Mouse (Mus musculus) adrenal gland, postnatal 14 days (tissue): ENCODE measurements around the gene Thra. TPM values are rescaled to one million over a fixed set of nuclear protein-coding genes. Genes with fewer than 3 reads are reported as not detected.

Experiments used
- DNase-seq: peaks from one replicate; pipeline ENCODE4 v3.0.0; 2021; ENCODE audit warnings: mixed read lengths
- total RNA-seq: library from RNA; stranded (reverse); gene quantifications from 2 replicates; pipeline ENCODE4 v1.2.3, GENCODE M21; 2021

The Thra gene
- total RNA-seq, 1 experiment from 2014 or later = 106 TPM

DNA sequence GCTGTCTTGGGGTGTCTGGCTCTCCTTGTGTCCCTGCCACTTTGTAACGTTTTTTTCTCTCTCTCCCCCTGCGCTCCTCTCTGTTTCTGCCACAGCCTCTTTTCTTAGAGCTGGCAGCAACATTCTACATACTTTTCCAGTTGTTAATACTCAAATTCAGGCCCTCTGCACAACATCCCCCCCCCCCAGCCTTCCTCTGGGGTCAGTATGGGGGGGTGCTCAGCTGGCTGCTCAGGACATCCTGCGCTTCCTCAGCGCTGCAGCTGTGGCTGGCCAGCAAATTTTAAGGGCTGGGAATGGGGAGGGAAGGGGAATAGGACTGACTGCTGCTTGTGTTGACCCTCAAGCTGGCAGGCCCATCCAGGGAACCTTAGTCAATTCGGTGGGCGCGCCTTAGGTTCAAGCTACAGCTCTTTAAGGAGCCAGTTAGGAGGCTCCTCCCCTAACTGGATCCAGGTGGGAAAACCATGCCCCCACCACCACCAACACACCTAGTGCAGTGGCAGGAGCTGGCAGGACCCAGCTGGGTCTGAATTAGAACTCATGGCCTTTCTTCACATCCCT lies 4.1 kb downstream of the Thra start:
- no peak for DNase-seq

DNA sequence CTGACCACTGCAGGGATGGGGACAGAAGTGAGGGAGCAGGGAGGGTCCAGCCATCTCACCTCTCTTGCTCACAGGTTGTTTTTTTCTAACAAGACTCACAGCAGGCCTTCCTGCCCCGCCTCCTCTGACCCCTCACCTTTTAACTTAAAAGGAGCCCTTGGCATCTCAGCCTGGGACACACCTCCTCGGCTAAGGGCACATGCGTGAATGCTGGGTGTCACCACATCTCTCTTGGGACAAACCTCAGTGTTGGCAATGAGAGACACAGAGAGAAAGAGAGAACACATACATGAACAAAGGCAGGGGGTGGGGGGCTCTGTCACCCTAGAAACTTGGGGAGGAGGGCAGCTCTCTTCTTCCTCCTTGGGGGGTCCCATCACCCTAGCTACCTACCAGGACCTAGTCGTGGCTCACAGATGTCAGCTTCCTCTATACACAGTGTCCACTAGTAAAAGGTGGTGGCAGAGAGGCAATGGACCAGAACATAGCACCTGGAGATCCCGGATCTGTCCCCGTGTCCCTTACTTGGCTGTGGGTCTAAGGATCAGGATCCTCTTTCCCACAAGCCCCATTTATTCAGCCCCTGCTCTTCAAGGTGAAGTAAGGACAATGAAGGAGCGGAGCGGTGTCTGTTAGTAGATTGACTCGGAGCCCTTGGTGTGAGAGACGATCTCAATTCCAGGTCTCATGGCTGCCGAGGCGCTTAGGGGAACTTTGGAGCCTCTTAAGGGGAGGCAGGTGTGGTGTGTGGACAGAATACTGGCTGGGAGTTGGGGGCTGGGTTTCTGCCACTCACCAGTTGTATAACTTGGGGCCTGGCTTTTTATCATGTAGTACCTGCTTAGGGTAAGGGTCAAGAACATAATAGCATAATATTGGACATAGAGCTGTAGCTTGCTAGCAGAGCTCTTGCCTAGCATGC lies 5.8 kb downstream of the Thra start:
- DNase-seq = peak; percentile 66

DNA sequence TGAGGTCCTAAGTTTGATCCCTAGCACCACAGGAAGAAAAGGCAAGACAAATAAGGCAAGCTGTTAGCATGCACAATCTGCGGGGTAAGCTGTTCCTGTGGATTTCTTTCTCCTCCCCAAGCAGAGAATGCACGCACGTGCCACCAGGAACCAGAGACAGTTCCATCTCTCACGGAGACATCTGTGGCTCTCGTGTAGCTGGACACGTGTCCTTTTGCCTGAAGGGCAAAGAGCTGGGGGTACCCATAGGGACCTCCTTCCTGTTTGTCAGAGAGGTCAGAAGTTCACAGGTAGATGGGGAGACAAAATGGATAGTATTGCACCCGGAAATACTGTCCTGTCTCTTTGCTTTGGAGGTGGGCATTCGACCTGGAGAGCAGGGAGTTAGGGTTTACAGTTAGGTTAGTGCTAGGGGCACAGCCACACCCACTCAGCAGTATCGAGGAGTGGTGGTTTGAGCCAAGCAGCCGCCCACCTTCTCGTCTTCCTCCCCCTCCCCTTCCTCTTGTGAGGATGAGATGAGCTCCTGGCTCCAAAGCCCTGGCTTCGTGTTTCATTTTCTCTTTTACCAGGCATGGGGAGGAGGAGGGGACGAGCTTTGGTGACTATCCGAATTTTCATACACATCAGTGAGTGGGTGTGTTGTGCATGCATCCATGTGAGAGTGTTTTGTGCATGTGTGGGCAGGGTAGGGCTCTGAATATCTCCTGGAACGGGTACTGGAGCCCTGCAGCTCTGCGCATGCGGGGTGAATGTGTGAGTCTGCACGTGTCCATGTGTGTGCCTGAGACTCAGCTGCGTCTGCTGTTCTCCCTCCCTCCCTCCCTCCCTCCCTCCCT lies 6.6 kb downstream of the Thra start:
- peak; percentile 91 for DNase-seq

DNA sequence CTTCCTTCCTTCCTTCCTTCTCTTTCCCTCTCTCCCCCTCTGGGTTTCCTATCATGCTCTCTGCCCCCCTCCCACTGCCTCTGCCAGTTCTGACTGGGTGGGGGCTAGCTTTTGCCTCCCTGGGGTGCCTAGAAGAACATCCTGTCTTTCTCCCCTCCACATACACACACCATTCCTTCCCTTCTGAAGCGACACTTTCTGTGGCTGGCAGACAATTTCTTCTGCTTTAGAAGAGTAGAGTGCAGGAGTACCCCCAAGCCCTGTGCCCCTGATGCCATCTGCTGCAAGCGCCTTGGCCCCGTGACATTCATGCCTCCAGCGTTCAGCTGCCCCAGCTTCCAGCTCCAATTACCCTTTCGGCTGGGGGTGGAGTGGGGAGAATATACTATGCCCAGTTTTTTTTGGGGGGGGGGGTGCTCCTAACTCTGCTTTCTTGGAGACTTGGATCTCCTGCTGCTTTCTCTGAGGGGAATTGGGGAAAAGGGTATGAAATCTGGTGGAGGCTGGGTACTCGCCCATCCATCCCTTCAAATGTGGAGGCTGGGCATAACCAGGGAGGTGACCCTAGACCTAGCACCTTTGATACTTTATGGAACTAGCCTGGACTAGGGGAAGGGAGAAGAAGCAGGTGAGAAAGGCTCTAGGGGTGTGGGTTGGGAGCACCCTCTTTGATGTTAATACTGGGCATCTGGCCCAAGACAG lies 7.5 kb downstream of the Thra start:
- DNase-seq = no peak

DNA sequence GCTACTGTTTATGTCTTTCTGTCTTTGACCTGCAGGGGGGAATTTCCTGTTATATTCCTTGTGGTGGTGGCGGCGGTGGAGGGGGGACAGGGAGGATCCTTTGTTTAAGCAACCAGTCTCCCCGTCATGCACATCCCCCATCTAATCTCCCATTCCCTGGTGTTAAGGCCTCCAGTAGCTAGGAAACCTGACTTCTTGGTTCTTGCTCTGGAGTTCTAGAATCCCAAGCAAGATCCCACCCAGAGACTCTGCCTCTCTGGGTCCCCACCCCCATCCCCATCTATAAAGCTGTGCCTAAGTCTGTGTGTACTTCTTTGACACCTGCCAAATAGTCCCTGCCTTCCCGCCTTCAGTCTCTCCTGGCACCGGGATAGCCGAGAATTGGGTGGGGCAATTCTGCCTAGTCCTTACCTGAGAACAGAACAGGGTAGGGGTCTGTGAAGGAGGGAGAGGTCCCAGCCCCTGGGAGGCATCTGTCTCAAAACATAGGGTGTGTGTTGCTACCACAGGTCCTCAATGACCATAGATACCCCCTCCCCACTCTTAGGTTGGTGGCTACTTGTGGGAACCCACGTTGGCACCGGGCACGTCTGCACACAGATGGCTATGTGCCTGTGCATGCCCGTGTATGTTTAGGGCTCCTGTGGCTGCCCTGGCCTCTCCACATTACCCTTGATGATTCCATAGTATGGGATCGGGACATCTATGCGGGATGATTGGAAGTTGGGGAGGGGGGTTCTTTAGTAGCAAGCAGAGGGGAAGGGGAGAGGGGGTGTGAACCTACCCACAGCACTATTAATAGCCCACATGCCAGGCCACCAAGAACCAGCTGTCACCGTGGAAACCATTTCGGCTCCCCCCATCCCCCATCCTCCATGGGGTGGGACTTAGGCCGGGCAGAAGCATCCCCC lies 8.3 kb downstream of the Thra start:
- peak; percentile 60 for DNase-seq

DNA sequence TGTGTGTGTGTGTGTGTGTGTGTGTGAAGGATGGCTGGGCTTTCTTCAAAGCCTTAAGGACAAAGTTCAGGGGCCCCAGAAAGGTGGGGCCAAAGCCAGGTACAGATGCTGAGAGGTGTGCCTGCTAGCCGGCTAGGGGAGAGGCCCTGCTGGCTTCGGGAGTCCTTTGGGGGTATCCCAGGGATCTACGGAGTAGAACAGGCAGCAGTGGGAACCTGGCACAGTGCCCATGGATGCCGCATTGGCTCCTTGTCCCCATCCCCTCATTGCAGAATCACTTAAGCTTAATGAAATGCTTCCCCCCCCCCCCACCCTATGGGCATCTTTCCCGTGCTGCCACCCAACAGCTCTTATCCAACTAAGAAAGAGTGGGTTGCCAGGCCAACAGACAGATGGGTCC lies 9.3 kb downstream of the Thra start:
- DNase-seq = no peak

DNA sequence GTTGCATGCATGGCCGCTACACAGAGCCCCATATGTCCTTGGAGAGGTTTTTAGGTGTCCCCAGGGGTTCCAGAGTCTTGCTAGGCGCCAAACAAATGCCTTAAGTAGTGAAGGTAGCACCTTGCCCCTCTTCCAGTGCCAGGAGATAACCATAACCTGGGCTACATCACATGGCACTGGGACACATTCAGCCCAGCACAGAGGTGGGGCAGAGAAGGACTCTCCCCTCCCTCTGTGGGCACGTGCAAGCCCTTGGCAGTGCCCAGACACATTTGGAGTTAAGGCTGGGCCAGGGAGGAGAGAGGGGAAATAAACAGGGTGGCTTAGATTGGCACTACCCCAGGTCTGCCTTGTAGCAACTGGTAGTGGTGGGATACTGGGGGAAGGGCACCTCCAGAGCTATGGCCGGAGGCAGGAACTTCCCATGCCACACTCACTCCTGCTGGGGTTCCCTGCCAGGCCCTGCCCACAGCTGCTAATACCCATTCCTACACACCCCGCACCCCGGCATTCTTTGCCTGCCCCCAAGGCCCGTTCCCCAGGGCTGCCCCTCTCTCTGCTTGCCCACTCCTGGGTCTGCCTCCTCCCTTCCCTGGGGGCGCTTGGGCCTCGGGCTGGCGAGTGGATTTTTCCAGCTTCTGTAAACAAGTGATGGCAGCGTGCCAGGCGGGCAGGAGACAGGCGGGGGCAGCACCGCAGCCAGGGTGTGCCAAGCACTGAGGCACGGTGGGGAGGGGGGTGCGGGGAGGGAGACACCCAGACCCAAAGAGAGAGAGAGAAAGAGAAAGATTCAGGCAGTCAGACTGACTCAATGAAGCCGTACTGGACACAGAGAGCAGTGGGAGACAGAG lies 10.1 kb downstream of the Thra start:
- peak; percentile 88 for DNase-seq

DNA sequence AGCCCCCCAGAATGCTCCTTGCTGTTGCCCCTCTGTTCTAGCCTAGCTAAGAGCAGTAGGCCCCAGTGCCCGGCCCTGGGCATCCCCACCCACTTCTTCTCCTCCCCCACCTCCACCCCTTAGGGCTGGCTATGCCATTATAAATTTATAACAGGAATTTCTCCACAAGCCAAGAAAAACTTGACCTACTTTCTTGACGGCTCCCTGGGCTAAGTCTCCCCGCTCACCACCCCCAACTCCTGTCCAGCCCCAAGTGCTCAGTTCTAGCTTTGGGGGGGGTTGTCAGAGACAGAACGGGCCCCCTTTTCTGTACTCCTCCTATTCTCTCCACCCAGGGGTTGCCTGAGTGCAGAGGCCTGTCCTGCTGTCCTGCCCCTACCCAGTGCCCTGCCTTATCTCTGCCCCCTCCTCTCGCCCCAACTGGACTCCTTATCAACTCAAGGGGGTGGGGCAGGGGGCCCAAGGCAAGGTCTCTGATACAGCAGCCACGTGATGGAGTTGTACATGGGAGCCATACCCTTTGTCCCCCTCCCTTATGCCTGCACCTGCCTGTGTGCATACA lies 10.9 kb downstream of the Thra start:
- DNase-seq = peak; percentile 74

DNA sequence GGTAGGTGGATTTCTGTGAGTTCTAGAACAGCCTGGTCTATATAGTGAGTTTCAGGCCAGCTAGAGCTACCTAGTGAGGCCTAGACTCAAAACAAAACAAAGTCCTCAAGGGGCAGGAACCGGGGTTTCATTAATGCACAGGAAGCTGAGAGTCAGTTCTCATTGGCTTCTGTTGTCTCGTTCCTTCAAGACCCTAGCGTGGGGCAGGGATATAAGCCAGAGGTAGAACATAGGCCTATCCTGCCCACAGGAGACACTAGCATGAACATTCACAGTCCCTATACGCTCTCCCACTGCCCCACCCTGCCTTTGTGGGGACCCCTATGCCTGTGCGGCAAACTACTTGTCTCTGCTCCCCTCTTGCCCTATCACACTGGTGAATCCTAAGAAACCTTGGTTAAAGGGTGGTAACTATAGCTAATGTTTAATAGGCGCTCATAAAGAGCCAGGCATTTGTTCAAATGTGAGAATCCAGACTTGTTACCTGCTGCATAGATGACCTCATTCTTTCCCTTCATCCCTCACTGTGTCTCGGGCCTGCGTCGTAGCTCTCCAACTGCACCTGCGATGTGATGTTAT lies 12.2 kb downstream of the Thra start:
- DNase-seq = no peak

DNA sequence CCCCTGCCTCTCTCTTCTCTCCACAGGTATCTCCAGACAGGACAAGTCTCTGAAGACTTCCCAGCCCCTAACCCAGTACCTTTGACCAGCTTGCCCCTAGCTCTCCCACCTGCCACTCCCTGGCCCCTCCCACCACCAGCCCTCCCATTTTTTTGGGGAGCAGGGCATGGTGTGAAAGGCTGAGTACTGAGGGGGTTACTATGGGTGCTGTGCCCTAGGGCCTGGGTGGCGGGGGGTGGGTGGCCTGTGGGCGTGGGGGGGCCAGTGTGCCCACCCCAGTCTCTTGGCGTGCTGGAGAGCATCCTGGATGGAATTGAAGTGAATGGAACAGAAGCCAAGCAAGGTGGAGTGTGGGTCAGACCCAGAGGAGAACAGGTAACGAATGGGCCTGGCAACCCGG lies 12.8 kb downstream of the Thra start:
- DNase-seq = no peak

DNA sequence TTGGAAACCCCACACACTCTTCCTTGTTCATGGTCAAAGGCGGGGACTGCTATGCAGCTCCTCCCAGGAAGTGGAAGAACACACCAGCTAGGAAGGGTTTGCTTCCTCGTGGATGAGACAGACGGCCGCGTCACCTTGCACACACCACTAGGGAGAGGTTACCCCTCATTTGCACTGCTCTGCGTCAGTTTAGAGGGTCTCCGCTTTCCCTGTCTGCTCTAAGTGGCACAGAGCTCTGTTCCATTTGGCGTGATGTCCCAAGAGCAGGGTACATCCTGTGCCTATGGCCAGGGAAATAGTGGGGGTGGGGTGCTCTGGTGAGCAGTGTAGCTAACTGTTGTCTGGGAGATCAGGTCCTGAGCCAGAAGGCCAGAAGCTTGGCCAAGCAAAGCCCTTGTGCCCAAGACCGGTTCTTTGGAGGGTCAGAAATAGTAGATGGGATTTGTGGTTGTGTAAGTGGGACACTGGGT lies 13.7 kb downstream of the Thra start:
- DNase-seq = no peak

DNA sequence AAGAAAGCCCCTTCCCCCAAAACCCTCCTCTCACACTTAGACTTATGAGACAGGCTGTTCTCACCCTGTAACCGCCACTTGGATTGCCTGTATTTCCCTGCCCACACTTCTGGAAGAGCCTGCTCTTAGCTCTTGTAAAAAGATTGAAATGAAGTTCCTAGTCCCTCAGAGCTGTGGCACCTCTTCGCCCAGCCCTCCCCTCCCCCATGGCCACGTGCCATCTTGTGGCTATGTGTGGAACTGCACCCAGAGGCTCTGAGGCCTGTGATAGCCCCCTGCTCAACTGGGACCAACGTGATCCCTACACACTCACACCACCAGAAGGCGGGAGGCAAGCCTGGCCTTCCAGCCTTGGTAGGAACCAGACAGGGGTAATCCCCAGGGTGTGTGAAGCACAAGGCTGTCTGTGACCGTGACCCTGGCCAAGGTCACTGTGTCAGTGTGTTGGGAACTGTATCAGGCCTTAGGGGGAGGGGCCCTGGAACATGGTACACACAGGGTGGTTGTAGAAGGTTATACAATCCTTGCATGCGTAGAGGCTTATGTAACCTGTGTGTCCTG lies 14.3 kb downstream of the Thra start:
- DNase-seq = peak; percentile 94

DNA sequence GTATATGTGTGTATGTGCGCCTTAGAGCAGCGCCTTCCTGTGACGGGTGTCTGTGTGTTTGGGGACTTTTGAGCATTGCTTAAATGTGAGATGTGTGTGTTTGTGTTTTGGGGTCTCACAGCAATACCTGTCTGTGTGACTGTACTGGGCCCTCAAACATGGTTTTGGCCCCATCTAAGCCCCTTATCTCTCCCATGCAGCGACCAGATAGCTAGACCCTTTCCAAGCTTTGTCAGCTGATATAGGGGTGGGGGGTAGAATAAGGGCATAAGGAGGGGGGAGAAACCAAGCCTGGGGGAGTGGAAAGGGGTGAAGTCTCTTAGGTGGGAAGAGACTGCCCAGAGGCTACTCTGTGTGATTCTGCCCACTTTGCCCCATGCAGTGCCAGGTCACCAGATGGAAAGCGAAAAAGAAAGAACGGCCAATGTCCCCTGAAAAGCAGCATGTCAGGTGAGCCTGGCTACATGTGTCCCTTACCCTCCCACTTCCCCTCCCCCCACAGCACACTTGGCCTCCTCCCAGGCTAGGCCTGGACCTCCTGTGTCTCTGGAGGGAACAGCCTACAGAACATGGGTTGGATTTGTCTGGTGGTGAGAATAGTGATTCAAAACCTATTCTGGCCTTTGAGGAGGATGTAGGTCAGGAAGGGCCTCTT lies 15.4 kb downstream of the Thra start:
- DNase-seq = no peak

DNA sequence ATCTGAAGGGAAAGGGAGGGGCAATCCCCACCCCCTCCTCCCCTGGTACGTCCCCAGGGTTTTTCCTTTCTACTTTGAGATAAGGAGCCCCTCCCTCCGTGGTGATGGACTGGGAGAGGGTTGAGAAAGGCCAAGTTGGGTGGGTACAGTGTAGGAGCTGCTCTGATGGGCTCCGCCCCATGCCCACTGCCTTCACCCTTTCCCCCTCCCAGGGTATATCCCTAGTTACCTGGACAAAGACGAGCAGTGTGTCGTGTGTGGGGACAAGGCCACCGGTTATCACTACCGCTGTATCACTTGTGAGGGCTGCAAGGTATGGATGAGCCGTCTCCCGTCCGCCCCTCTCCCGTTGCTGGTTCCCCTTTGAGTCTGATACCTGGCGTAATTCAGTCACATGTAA lies 16.3 kb downstream of the Thra start:
- no peak for DNase-seq

DNA sequence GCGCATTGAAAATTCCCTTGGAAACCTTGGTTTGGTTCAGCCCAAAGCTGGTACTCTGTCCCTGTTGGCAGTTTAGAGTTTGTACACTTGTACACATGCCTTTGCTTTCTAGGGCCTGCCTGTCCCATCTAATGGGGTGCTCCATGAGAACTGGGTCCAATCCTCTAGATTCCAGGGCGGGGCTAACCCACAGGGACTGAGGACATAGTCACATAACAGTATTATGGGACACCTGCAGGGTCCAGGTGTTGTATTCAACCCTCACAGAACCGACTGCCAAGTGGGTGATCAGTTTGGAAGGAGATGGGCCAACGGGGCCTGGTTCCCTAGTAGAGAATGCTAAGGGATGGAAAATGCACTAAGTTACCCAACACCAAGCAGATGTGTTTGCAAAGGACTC lies 21.5 kb downstream of the Thra start:
- no peak for DNase-seq

DNA sequence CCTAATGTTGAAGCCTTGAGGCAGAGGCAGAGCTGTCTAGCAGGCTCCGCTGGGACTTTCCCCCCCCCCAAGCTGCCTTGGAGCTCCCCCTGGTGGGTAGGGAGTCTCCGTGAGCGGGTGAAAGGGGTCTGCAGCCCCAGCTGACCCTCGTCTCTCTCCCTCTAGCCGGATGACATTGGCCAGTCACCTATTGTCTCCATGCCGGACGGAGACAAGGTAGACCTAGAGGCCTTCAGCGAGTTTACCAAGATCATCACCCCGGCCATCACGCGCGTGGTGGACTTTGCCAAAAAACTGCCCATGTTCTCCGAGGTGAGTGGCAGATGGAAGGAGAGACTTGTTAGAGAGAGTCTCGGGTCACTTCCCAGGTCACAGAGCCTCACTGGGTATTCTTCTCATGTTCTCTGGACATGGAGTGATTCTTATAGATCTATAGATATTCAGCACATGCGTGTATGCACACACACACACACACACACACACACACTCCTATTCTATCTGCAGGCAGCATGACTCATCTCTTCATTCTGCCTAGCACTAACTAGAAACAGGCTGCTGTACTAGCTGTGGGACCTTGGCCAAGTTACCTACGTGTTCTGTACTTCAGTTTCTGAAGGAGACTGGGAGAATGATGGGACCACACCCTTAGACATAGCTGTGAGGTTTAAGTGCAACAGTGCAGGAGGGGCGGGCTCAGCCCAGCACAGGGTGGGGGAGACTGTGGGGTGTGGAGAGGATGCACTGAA lies 22.5 kb downstream of the Thra start:
- DNase-seq = peak; percentile 66

DNA sequence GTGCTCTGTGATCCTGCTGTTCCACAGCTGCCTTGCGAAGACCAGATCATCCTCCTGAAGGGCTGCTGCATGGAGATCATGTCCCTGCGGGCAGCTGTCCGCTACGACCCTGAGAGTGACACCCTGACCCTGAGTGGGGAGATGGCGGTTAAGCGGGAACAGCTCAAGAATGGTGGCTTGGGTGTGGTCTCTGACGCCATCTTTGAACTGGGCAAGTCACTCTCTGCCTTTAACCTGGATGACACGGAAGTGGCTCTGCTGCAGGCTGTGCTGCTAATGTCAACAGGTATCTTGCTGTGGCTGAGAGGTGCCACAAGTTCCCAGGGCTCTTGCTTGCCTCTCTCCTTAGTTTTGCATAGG lies 23.0 kb downstream of the Thra start:
- no peak for DNase-seq

DNA sequence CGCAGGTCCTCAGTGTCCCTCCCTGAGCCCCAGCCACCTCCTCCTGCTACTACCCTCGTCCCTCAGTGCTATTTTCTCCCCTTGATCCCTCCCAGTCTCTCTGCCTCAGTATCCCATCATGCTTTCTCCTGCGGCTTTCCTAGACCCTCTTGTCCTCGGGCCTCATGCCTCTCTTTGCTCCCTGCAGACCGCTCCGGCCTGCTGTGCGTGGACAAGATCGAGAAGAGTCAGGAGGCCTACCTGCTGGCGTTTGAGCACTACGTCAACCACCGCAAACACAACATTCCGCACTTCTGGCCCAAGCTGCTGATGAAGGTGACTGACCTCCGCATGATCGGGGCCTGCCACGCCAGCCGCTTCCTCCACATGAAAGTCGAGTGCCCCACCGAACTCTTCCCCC lies 23.7 kb downstream of the Thra start:
- peak; percentile 8 for DNase-seq
